Mouse (Mus musculus) ovary, postnatal 36 days (tissue): ENCODE data around the gene Vwc2.

Experiments
- DNase-seq: peaks from one replicate; pipeline ENCODE4 v3.0.0; 2022; ENCODE audit warnings: low spot score, mixed read lengths

Gene Vwc2

DNA sequence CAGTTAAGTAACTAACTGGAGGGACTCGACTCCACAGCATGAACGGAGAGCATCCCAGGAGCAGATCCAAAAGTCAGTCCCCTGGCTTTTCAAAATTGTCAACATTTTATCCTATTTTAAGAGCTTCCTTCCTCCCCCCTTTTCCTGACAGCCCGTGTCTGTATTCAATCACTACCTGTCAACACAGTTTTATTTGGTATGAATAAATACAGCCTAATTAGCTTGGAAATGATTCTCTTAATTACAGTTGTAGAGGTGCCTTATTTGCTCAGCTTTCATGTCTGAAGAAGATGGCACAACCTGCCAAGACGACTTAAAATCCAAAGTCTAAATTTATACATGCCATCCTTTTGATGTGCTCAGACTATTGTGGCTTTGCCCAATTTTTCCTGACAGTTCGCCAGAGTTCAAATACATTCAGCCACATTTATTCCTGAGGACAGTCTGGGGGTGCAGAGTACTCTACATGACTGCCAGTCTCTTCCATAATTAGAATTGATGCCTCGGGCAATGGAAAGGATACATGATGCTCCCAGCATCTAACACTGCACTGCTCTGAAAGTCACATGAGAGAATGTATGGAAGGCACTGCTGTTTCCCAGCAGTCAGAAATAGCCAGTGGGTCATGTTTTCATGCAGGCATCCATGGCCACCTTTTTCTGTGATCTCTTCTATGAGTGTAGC, 128.8 kb downstream of the Vwc2 start:
- DNase-seq: no peak

GRCm38 (mm10) chr11:11257348-11257747, 143.3 kb downstream of the Vwc2 start:
- DNase-seq: no peak

DNA sequence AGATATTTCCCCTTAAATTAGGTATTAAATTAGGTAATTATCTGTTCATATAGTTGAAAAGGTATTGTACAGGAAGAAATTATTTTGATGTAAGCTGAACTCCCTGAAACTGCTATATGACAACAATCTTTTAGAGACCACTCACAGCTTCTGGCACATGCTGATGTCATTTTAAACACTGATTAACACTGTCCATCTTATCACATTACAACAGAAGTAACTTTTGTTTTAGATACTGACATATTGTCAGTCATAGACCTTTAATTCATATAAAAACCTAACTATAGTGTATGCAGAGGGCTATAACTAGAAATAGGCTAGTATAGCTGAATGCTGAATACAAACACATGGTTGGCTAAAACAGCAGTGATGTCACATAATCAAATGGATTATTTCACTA, 166.1 kb downstream of the Vwc2 start:
- DNase-seq: no peak

DNA sequence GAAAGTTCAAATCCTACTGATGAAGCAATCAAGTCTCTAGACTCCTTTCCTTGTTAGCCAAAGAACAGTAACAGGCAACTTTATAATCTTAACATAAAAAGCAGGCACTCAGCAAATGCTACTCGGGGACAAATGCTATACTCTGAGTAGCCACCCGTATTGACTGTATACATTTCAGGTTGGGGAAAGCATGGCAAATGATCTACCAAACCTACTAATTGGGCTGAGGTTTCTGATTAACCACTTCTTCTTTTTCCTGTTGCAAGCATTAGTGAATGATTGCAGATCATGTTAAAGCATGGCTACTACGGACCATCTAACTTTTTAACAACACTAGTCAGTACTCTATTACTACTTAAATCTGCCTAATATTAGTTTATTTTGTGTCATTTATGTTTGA, 169.5 kb downstream of the Vwc2 start:
- DNase-seq: no peak
